Mouse (Mus musculus): ENCODE data around the gene Rassf4.

GRCm38 (mm10) chr6:116697896-116698425 lies 24.2 kb upstream of the Rassf4 start:
- TF ChIP-seq CTCF (IDR thresholded peaks at IDR 0.05; ENCODE audit: insufficient read depth, low read length) (no peak), POLR2A (IDR thresholded peaks at IDR 0.05; ENCODE audit: borderline replicate concordance, extremely low read depth, low read depth, low read length) (no peak)

Data from lung, adult 2 months (tissue).